Mouse (Mus musculus) neural tube, embryonic 12.5 days (tissue): Measurements from ENCODE around the gene Kcnk3. TPM values are rescaled to one million over a fixed set of nuclear protein-coding genes. Genes with fewer than 3 reads are reported as not detected.

Experiments used
- ATAC-seq: fragments of 200-750 bp; cut with Nextera tagmentation; 2 replicates; pipeline ENCODE4 v1.8.0; 2017; ENCODE audit warnings: low read depth, mild to moderate bottlenecking, moderate TSS enrichment, moderate library complexity; ENCODE audit not compliant: low FRiP score
- H3K27ac ChIP-seq: fragments of 300-500 bp; sonication (generic); 2 replicates; pipeline ENCODE4 v1.5.1; 2016
- H3K27me3 ChIP-seq: fragments of 300-500 bp; sonication (generic); replicated peaks from 2 replicates; pipeline ENCODE4 v1.6.1; 2016; ENCODE audit warnings: mild to moderate bottlenecking
- H3K36me3 ChIP-seq: fragments of 300-500 bp; sonication (generic); 2 replicates; pipeline ENCODE4 v1.6.1; 2016; ENCODE audit warnings: mild to moderate bottlenecking
- H3K4me1 ChIP-seq: fragments of 300-500 bp; sonication (generic); 2 replicates; pipeline ENCODE4 v1.6.1; 2016
- H3K4me2 ChIP-seq: fragments of 300-500 bp; sonication (generic); replicated peaks from 2 replicates; pipeline ENCODE4 v1.6.1; 2016; ENCODE audit warnings: mild to moderate bottlenecking
- H3K4me3 ChIP-seq: fragments of 300-500 bp; sonication (generic); 2 replicates; pipeline ENCODE4 v1.5.1; 2016
- H3K9ac ChIP-seq: fragments of 300-500 bp; sonication (generic); 2 replicates; pipeline ENCODE4 v1.6.1; 2016; ENCODE audit warnings: mild to moderate bottlenecking
- H3K9me3 ChIP-seq: fragments of 300-500 bp; sonication (generic); 2 replicates; pipeline ENCODE4 v1.6.1; 2016; ENCODE audit warnings: mild to moderate bottlenecking
- WGBS: fragments of 180-500 bp; shearing (Covaris S2); methylation state at CpG from one replicate; pipeline ENCODE4 v1.1.7; 2016; 5-methylcytosine and 5-hydroxymethylcytosine counted together
- polyA plus RNA-seq: library from polyadenylated mRNA; unstranded; fragments of >200 nt; fragmentation: Nextera tagmentation; extraction: Ambion mirVana; gene quantifications from 2 replicates; pipeline ENCODE4 v1.2.1, GENCODE M21; 2016

Kcnk3 gene
- polyA plus RNA-seq, 1 experiment from 2014 or later: 1.9 TPM

DNA sequence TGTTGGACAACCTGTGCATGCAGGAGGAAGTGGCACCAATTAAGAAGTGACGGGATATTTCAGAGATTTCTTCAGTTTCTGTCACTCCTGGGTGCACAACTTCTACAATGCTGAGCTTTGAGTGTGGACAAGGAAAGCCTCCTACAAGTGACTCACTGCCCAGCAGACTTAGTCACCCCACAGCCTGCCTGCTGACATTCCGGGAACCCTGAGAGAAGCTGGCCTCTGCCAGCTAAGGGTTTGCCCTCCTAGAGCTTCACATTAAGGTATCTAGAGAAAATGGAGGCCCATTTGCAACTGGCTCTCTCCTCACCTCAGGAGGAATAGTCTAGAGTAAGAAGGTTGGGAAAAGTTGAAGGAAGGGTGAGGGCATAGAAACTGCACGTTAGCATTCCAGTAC, 63.6 kb downstream of the Kcnk3 start:
- H3K27ac ChIP-seq: no peak overlapping the region
- WGBS: 88% methylated on average over 3 of the region's 3 CpGs
- H3K9ac ChIP-seq: no peak overlapping the region
- H3K4me1 ChIP-seq: peaks cover 15% of the 10 kb centered on the region
- no peaks in the 10 kb centered on the region for H3K9me3 ChIP-seq
- ATAC-seq: no peak
- H3K4me2 ChIP-seq: no peak overlapping the region
- peaks cover 34% of the 10 kb centered on the region for H3K36me3 ChIP-seq
- no peaks in the 10 kb centered on the region for H3K27me3 ChIP-seq
- H3K4me3 ChIP-seq: no peak overlapping the region

DNA sequence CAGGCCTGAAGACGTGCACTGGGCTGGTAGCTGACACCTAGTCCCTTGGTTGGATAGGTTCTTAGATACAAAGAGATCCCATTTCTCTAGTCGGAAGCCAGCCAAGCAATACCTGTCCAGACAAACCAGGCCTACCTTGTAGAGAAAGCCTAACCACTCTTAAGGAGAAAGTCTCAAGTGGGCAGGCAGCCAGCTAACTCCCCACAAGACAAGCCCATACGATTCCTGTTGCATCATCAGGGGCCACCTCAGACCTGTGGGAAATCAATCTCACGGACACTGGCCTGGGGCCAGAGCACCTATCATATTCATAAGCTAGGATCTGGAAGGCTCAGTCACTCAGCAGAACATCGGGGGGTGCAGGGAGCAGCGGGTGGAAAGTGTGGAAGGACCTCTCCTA, 65.3 kb downstream of the Kcnk3 start:
- Histone ChIP-seq H3K27ac (no peak overlapping the region), H3K4me2 (no peak overlapping the region), H3K9ac (no peak overlapping the region), H3K4me1 (peaks cover 9% of the 10 kb centered on the region), H3K36me3 (peaks cover 51% of the 10 kb centered on the region), H3K27me3 (no peaks in the 10 kb centered on the region), H3K9me3 (no peaks in the 10 kb centered on the region), H3K4me3 (no peak overlapping the region)
- ATAC-seq: no peak
- 90% methylated on average over 6 of the region's 6 CpGs for WGBS

DNA sequence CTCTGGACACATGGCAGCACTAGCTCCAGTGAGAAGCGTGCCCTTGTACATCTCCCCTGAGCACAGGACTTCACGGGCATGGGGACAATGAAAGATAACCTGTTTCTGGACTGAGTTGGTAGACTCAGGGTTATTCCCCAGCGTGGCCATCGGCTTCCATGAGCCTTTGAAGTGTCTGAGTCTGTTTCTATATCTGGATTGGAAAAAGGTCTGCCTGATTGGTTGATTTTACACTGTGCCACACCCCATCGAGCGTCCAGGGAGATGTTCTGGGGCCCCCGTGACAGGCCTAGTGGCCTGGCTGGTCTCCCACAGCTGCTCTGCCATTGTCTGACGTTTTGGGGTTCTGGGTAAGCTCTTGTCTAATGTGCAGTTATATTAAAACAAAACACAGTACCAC, 67.1 kb downstream of the Kcnk3 start:
- Histone ChIP-seq H3K9me3 (no peaks in the 10 kb centered on the region), H3K4me2 (no peak overlapping the region), H3K36me3 (peaks cover 59% of the 10 kb centered on the region), H3K9ac (no peak overlapping the region), H3K27ac (no peak overlapping the region), H3K4me3 (no peak overlapping the region), H3K27me3 (no peaks in the 10 kb centered on the region), H3K4me1 (no peaks in the 10 kb centered on the region)
- WGBS: 89% methylated on average over 8 of the region's 8 CpGs
- no peak for ATAC-seq

DNA sequence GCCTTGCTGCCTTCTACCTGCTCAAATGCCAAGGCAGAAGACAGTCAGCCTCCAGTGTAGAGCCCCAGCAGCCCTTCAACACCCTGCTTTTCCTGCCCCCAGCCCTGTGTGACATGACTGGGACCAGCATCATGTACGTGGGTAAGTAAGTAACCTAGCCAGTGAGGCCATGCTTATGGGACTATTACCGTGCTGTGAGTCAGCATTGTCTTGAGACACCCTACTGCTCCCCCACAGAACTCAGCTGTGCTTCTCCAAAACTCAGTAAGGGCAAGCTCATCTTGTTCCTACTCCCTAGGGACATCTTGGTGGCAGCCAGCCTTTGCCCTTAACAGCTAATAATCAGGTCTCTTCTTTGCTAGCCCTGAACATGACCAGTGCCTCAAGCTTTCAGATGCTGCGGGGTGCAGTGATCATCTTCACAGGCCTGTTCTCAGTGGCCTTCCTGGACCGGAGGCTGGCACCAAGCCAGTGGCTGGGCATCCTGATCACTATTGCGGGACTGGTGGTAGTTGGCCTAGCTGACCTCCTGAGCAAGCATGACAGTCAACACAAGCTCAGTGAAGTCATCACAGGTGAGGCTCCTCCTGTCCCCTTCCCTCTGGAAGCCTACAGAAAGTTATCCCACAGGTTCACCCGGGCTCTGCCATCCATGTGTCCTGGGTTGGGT, 67.7 kb downstream of the Kcnk3 start:
- 93% methylated on average over 6 of the region's 6 CpGs for WGBS

DNA sequence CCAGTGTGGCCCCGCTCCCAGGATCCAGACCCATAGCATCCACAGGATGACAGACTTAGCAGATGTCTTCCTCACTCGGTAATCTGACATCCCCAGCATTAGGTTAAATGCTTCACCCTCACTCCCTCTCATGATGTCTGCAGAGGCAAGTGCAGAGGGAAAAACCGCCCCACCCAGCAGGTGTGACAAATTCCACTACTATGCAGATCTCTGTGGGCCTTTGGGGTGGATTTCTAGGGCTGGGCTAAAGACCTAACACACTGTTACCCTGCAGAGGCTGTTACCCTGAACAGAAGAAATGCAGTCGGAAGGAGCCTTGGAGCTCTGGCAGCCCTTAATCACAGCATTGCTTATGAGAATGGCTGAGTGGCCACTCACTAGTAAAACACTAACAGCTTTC, 71.1 kb downstream of the Kcnk3 start:
- Histone ChIP-seq H3K4me2 (no peak overlapping the region), H3K4me1 (no peaks in the 10 kb centered on the region), H3K27ac (no peak overlapping the region), H3K27me3 (no peaks in the 10 kb centered on the region), H3K9ac (no peak overlapping the region), H3K9me3 (no peaks in the 10 kb centered on the region), H3K36me3 (peaks cover 45% of the 10 kb centered on the region), H3K4me3 (no peak overlapping the region)
- 76% methylated on average over 4 of the region's 4 CpGs for WGBS
- ATAC-seq: no peak

More for the DNA sequence above, 67.7 kb downstream of the Kcnk3 start:
- ATAC-seq: no peak
- Histone ChIP-seq H3K36me3 (peaks cover 59% of the 10 kb centered on the region), H3K4me3 (no peak overlapping the region), H3K4me1 (no peaks in the 10 kb centered on the region), H3K9ac (no peak overlapping the region), H3K27me3 (no peaks in the 10 kb centered on the region), H3K27ac (no peak overlapping the region), H3K9me3 (no peaks in the 10 kb centered on the region), H3K4me2 (no peak overlapping the region)

DNA sequence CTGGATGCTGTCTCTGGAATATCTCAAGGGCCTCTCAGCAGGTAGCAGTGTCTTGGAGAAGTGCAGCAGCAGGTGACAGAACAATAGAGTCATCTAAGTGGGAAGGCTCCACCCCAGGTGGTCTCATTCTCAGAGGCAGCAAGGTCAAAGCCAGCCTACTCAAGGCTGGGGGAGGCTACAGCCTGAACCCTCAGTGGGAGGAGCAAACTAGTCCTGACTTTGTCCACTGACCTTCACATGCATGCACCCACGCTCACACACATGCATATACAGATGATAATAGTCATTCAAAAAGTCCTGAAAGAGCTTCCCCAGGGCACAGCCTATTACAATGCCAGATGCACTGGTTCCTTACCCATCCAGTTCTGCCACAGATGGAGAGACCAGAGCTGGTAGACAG, 72.3 kb downstream of the Kcnk3 start:
- Histone ChIP-seq H3K27ac (no peak overlapping the region), H3K9me3 (no peaks in the 10 kb centered on the region), H3K27me3 (no peaks in the 10 kb centered on the region), H3K9ac (no peak overlapping the region), H3K36me3 (peaks cover 37% of the 10 kb centered on the region), H3K4me1 (no peaks in the 10 kb centered on the region), H3K4me2 (no peak overlapping the region), H3K4me3 (no peak overlapping the region)
- no peak for ATAC-seq
- WGBS: 77% methylated on average over 1 of the region's 1 CpGs

DNA sequence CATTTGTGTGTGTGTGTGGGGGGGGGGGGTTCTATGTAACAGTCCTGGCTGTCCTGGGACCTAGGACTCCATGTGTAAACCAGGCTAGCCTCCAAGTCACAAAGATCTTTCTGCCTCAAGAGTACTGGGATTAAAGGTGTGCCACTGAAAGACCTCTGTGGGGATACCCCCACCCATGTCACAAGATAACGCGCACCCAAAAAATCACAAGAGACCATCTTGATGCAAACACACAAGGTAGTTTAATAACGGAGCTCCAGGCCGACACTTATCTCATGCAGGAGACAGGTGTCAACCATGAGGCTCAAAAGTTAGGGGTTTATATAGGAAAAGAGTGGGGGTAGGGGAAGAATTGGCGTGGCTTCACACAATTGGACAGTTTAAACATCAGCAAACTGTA, 72.8 kb downstream of the Kcnk3 start:
- WGBS: 96% methylated on average over 5 of the region's 5 CpGs
- Histone ChIP-seq H3K4me2 (no peak overlapping the region), H3K27ac (no peak overlapping the region), H3K9me3 (no peaks in the 10 kb centered on the region), H3K36me3 (peaks cover 32% of the 10 kb centered on the region), H3K9ac (no peak overlapping the region), H3K27me3 (no peaks in the 10 kb centered on the region), H3K4me3 (no peak overlapping the region), H3K4me1 (no peaks in the 10 kb centered on the region; the same call in 1 of the 2 replicates)
- no peak for ATAC-seq

DNA sequence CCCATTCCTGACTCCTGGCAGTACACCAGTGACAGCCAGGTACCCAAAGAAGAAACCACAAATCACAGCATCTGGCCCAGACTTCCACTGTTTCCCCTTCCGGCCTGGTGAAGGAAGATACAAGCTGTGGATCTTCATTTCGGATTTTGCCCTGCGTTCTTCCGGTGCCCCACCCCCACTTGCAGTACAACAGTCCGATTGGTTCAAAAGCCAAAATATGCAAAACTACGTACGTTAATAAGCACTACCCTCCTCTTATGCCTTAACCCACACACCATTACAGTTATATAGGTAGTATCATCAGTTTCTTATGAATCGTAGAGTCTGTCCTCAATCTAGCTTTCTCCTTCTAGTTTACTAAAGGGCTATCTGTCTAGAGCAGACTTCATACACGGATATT, 77.4 kb downstream of the Kcnk3 start:
- Histone ChIP-seq H3K9ac (no peak overlapping the region), H3K27ac (no peak overlapping the region), H3K4me3 (no peak overlapping the region), H3K4me1 (peaks cover 11% of the 10 kb centered on the region), H3K4me2 (no peak overlapping the region), H3K36me3 (peaks cover 6% of the 10 kb centered on the region), H3K9me3 (no peaks in the 10 kb centered on the region), H3K27me3 (no peaks in the 10 kb centered on the region)
- no peak for ATAC-seq
- 92% methylated on average over 9 of the region's 9 CpGs for WGBS

DNA sequence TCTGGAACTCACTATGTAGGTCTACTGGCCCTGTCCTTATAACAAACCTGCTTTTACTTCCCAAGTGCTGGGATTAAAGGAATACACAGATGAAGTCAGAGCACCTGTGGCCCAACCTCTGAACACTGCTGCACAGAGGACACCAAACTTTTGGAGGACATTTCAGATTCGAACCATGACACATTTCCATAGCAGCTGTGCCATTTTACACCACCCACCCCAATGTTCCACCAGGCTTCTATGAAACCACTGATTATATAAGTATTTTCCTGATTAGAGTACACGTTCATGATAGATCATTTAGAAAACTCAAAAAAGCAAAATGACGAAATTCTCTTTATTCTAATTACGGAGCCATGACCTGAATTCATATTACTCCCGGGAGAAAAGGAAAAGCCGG, 78.0 kb downstream of the Kcnk3 start:
- Histone ChIP-seq H3K9me3 (no peaks in the 10 kb centered on the region), H3K4me3 (no peak overlapping the region), H3K36me3 (peaks cover 12% of the 10 kb centered on the region), H3K4me2 (peak overlapping the region; percentile 79), H3K9ac (no peak overlapping the region), H3K27ac (no peak overlapping the region), H3K27me3 (no peaks in the 10 kb centered on the region), H3K4me1 (peaks cover 11% of the 10 kb centered on the region)
- no peak for ATAC-seq
- 70% methylated on average over 6 of the region's 6 CpGs for WGBS

DNA sequence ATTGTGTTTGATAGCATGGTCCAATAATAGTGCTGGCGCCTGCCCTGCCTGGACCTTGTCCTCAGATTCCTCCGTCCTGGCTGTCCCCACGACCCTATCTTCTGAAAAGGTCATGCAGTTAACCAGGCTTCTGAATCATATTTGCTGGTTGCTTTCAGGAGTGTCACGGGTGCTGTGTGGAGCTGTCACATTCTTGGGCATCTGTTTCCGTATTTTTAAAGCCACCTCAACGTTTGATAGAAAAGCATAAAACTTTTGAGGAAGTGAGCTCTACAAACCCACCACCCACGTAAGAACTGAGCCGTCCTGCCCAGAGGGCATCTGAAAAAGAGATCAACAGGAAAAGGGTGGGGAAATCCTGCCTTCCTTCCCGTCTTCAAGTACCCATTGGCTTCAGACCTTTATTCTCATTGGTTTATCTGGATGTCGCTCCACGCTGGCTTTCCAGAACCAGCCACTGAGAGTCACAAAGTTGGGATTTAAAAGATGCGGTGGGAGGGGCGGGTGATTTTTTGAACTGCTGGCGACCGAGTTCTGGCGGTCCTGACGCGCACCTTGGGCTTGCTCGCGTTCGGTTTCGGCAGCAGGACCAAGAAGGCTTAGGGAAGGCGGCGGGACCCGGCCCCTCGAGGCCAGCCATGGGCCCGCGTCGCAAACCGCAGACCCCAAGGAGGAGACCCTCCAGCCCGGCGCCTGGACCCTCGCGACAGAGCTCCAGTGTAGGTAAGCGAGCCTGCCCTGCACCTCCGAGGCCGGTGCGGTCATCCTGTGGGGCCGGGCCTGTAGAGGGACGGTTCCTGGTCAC, 78.6 kb downstream of the Kcnk3 start, which contains the start of gene Cenpa:
Gene Cenpa, plus strand, starts transcription at position 387 of the 805 bp plus-strand sequence.
- Histone ChIP-seq H3K4me1 (peaks cover 11% of the 10 kb centered on the region), H3K9ac (peak within 1 kb of the TSS; percentile 72), H3K27ac (no peak within 1 kb of the TSS), H3K4me2 (peak within 1 kb of the TSS; percentile 79), H3K36me3 (peaks cover 16% of the 10 kb centered on the region), H3K4me3 (peak within 1 kb of the TSS; percentile 77), H3K27me3 (no peaks in the 10 kb centered on the region), H3K9me3 (no peaks in the 10 kb centered on the region)
- peak; percentile 96 for ATAC-seq
- WGBS: under 1% methylated on average over 40 of the region's 40 CpGs

DNA sequence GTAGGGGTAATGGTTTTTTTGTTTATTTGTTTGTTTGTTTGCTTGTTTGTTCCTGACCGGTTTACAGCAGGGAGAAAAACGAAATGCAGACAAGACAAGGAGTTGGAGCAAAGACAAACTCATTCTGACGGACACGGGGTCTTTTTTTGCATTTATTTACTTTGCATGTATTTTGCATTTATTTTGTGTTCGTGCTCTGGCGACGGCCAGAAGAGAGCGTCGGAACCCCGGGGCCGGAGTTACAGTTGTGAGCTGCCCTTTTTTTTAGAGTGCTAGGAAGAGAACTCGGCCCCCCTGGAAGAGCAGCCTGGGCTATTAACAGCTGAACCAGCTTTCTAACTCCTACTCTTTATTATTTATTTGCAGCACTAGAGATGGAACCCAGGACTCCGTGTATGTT, 79.2 kb downstream of the Kcnk3 start:
- Histone ChIP-seq H3K27ac (no peak overlapping the region), H3K27me3 (no peaks in the 10 kb centered on the region), H3K36me3 (peaks cover 22% of the 10 kb centered on the region), H3K9ac (peak overlapping the region; percentile 72), H3K4me2 (peak overlapping the region; percentile 79), H3K9me3 (no peaks in the 10 kb centered on the region), H3K4me3 (peak overlapping the region; percentile 77), H3K4me1 (peaks cover 11% of the 10 kb centered on the region)
- under 1% methylated on average over 13 of the region's 13 CpGs for WGBS
- ATAC-seq: no peak

DNA sequence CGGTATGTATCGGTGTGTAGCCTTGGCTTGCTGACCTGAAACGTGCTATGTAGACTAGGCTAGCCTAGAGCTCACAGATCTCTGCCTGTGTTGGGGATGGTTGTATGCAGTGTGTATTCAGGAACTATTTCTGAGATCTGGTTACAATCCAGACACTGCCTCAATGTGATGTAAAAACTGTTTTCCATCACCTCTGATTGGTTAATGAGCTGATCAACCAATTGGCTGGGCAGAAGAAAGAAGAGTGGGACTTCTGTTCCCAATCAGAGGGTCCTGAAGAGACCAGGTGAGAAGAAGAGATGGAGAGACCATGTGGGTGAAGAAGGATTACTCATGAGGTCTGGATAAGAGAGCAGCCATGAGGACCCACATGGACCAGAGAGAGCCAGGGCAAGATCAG, 79.7 kb downstream of the Kcnk3 start:
- H3K4me1 ChIP-seq: peaks cover 11% of the 10 kb centered on the region
- H3K9ac ChIP-seq: peak overlapping the region; percentile 72
- ATAC-seq: no peak
- H3K9me3 ChIP-seq: no peaks in the 10 kb centered on the region
- peak overlapping the region; percentile 77 for H3K4me3 ChIP-seq
- peak overlapping the region; percentile 79 for H3K4me2 ChIP-seq
- H3K27me3 ChIP-seq: no peaks in the 10 kb centered on the region
- H3K27ac ChIP-seq: no peak overlapping the region
- peaks cover 27% of the 10 kb centered on the region for H3K36me3 ChIP-seq
- WGBS: 16% methylated on average over 3 of the region's 3 CpGs
